Mouse (Mus musculus): ENCODE data around the gene B3gnt8.

- TF ChIP-seq POLR2A (IDR thresholded peaks at IDR 0.05; ENCODE audit: borderline replicate concordance, extremely low read depth, low read depth, low read length): no peak
- no peak for TF ChIP-seq CTCF (IDR thresholded peaks at IDR 0.05; ENCODE audit: insufficient read depth, low read length)
Observed at GRCm38 (mm10) chr7:25671686-25672085, 45.2 kb downstream of the B3gnt8 start.

Measured in lung, adult 2 months (tissue).